Mouse (Mus musculus): Measurements from ENCODE around the gene BC035044. TPM values are rescaled to one million over a fixed set of nuclear protein-coding genes. Genes with fewer than 3 reads are reported as not detected.
"Not testable (repeated sequence)": the region's sequence is repeated elsewhere in the genome, so short reads cannot be mapped to it uniquely, and the experiment has no call there.

Gene BC035044
- total RNA-seq, 2 experiments from 2014 or later = 0.85 to 8.4 TPM

DNA sequence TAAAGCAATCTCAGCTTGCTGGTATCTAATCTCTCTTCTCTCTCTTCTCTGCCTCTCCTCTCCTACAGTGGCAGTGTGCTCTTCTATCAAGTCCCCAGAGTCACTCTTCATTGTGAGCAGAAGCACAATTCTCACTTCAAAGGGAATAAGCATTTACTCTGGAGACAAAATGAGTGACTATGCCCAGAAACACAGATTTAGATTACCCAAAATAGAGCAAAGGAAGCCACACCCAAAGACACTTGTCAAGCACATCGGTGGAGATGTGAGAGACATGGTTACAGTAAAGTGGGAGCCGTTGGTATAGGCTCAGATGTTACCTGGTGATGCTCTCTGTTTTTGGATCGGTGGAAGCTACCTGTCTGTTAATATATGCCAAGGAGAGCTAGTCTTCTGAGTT is 38.2 kb downstream of the BC035044 start:
- ATAC-seq (replicated peaks; ENCODE audit: low FRiP score, low TSS enrichment, poor library complexity, severe bottlenecking) = no peak

DNA sequence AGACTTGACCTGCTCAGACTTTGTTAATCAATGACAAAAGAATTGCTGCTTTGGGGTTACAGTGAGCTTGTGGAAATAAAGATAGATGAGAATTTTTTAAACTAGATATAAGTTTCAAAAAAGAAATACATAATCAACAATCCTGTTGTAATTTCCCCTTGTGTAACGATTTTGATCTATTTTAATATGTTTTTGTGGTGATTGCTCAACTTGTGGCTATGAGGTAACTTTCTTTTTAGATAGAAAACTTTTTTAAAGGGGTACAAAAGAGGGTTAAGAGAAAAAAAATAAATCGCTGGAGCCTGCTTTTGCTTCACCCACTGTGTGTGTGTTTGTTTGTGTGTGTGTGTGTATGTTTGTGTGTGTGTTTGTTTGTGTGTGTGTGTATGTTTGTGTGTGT is 39.8 kb downstream of the BC035044 start:
- no peak for ATAC-seq (replicated peaks; ENCODE audit: low FRiP score, low TSS enrichment, poor library complexity, severe bottlenecking)

DNA sequence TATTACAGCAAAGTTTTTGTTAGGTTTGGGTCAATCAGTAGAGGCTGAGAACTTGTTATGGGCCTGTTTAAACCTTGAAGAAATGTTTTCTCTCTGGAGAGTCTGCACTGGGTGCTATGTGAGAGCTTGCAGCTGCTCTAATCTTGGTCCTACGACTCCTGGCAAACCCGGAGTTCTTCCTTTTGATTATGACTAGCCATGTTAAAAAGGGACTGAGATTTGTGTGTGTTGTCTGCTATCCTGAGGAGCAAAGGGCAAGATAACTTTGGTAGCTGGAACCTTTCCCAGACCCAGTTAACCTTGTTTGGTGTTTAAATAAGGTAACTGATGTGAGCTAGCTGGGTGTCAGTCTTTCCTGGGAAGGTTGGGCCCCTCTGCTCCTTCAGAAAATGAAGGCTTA is 40.3 kb downstream of the BC035044 start:
- no peak for ATAC-seq (replicated peaks; ENCODE audit: low FRiP score, low TSS enrichment, poor library complexity, severe bottlenecking)

DNA sequence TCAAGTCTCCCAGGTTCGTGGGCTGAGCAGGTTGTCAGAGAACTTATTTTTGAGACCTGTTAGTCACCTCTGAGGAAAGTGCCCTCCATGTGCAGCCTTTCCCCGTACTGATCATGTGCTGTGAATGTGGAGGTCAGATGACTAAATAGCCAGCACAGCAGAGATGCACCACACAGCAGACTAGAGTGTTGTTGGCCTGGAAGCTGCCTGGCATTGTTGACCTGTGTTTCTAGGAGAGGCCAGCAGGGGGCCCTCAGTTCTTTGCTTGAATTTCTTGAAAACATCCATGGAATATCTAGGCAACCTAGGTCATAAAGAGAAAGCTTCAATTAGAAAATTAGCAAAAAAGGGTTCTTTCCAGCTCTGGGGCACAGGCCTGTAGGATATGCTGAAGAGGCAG is 41.0 kb downstream of the BC035044 start:
- peak; percentile 42 for ATAC-seq (replicated peaks; ENCODE audit: low FRiP score, low TSS enrichment, poor library complexity, severe bottlenecking)

DNA sequence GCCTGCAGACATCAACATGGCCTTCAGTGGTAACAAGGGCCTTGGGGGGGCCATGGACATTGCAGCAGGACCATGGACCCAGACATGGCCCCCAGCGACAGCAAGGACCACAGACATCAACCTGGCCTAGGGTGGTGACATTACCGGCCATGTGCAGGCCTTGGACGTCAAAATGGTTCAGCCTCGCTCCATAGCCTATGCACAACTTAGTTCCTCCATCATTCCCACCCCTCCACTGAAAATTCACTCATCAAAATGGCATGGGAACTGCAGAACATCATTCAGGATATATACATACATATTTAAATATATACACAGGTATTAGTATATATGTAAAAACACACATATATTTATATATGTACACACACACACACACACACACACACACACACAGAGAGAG is 43.5 kb downstream of the BC035044 start:
- ATAC-seq (replicated peaks; ENCODE audit: low FRiP score, low TSS enrichment, poor library complexity, severe bottlenecking) = no peak

DNA sequence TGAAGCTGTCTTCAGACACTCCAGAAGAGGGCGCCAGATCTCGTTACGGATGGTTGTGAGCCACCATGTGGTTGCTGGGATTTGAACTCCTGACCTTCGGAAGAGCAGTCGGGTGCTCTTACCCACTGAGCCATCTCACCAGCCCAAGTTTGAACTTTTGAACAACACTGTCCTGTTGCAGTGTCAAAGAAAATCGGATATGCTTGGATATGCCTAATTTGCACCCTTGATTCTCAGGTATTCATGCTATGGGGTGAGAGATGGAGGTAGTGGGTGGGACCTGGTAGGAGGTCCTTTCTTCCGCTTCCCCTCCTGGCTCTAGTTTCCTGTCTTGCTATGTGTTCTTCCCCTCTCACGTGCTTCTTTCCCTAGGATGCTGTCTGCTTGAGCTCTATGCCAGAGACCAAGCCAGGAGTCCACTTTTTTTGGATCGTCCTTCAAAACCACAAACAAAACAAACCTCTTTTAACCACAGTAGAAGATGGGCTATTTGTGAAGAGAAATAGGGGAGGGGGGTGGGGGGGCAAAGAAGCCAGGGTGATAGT is 44.9 kb downstream of the BC035044 start:
- ATAC-seq (replicated peaks; ENCODE audit: low FRiP score, low TSS enrichment, poor library complexity, severe bottlenecking) = no peak

DNA sequence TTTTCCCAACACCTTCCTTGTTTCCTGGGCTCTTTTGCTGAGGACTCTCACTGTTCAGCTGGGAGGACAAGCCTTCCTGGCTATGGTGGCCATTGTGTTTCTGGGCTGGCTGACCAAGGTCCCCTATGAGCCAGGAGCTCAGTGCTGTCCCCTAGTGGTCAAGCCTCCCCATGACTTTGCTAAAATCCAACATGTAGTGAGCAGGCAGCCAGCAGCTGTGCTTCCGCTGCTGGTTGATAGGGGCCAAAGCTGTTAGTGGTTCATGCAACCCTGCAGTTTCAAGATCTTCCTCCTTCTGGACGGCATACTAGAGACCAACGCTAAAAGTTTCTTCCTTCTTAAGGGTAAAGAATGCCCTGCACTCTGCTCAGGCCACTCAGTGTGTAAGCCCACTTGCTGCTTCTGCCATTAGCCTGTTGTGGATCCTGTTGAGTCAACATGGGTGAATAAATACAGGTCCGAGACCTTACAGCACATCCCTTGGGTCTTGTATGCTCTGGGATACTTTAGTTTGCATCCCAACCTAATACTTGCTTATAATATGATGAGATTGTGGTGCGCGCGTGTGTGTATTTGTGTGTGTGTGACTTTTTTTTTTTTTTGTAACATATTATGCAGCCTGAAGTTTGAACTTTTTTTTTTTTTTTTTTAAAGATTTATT is 45.5 kb downstream of the BC035044 start:
- peak; percentile 65 for ATAC-seq (replicated peaks; ENCODE audit: low FRiP score, low TSS enrichment, poor library complexity, severe bottlenecking)

DNA sequence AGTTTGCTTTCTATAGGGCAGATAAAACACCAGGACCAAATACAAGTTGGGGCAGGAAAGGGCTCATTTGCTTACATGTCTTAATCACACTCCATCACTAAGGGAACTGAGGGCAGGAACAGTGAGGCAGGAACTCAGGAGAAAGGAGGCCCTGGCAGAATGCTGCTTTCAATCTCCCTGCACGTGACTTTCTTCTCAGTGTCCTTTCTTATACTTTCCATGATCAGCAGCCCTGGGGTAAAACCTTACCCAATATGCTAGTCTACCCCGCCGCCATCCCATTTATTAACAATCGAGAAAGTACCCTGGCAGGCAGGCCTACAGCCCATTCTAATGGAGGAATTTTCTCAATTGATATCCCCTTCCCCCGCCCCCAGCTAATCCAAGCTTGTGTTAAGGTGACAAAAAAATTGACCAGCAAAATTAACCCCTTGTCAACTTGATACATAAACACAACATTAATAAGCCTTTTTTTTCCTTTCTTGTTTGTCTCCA is 46.3 kb downstream of the BC035044 start:
- ATAC-seq (replicated peaks; ENCODE audit: low FRiP score, low TSS enrichment, poor library complexity, severe bottlenecking) = no peak

DNA sequence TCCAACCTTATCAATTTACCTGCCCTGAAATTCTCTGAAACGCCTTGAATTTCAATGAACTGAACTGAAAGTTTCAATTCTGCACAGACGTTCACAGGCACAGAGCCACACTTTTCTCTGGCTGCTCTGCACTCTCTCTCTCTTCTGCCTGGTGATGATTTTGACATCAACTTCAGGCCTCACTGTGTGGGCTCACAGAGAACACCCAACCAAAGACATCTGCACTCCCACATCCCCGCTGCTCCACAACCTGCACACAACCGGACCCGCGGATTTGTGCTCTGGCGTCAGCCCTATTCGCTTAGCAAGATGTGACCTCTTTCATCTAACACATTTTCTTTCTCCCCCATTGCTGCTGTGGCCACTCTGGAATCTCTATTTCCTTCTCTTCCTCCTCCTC is 46.8 kb downstream of the BC035044 start:
- ATAC-seq (replicated peaks; ENCODE audit: low FRiP score, low TSS enrichment, poor library complexity, severe bottlenecking) = no peak

DNA sequence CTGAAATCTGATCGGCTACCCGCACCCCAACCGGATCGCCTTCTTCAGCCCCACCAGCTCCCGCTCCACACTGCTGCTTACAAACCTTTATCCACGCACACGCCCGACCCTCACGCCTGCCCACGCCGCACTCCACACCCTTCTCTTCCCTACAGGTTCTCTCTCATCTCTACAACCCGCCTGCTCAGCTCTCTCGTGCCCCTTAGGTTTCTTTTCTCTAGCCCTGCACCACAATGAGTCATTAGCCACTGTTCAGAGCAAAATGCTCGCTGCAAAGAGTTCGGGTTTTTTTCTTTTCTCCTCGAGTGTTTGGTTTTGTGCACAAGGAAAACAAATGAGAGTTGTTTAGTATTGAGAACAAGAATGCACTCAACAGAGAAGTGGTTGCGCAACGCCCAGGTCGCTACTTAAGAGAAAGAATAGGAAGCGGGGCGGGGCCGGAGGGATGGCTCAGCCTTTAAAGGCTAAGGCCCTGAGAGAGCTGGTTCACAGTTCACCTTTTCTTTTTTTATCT is 47.4 kb downstream of the BC035044 start:
- ATAC-seq (replicated peaks; ENCODE audit: low FRiP score, low TSS enrichment, poor library complexity, severe bottlenecking) = peak; percentile 6; the same call in 1 of the 2 replicates

DNA sequence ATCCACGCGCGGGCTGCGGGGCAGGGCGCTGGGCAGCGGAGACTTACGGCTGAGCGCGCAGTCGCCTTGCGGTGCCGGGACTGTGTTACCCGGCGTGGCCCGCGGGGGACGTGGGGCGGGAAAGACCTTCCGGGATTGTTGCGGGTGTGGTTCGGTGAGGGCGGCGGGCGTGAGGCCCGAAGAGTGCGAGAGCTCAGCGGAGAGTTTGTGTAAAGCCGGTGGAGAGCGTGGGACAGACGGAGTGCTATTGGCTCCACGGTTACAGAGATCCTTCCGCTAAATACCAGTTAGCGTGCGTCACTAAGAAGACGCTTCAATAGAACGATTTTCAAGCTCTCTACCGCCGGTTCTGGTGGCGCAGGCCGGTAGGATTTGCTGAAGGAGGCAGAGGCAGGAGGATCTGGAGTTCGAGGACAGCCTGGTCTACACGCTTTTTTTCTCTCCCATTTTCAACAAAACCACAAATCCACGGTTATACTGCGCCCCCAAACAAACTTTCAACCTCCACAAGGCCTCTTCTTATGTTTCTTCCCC is 47.9 kb downstream of the BC035044 start:
- ATAC-seq (replicated peaks; ENCODE audit: low FRiP score, low TSS enrichment, poor library complexity, severe bottlenecking) = peak; percentile 48

DNA sequence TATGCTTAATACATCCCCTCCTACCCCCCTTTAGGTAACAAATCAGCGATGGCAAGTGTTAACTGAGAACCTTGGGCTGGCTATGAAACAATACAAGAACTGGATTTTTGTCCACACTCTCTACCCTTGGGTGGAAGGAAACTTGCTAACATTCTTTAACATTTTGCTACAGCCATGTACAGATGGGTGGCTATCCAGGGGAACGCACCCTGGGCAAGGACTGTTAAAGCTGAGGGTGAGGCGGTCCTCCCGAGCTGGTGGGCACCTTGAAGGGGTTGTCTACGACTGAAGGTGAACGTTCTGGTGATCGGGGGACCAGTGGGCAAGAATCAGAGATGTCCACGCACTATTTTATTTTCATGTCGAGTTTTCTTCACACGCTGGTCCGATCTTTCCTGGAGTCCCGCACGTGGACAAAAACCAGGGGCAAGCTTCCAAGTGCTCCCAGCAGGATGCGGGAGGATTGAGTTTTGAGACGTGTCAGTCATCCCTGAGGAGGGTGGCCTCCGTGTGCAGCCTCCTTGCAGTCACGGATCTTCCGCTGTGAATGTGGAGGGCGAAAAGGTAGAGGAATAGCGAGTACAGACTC is 48.5 kb downstream of the BC035044 start:
- ATAC-seq (replicated peaks; ENCODE audit: low FRiP score, low TSS enrichment, poor library complexity, severe bottlenecking) = no peak

DNA sequence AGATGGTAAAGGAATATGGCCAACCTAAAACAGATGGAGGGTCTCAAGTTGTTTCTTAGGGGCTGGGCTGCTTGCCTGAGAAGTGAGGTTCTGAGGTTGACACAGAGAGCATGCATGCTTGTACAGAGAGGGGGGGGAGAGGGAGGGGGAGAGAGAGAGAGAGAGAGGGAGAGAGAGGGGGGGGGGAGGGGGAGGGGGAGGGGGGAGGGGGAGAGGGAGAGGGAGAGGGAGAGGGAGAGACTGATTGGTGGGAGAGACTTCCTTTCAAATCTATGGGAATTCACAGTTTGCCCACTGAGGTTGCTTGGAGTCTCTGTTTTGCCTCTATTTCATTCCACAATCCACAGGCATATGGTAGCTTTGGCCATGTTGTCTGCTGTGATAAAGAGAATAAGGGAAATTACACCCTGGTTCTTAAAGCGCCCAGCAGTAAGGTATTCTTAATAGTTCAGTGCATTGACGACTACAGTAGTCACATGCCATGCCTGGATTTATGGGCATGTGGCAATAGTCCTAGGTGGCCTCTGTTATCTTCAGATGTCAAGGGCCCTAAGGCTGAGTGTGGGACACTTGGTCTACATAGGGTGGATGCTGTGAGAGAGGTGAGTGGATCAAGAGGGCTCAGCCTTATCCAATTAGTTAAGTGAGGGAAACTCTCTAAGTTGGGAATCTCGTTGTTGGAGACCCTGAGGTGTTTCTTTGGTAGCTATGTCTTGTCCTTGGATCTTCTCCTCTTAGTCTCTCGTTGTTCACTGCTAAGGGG is 49.4 kb downstream of the BC035044 start:
- no peak for ATAC-seq (replicated peaks; ENCODE audit: low FRiP score, low TSS enrichment, poor library complexity, severe bottlenecking)

DNA sequence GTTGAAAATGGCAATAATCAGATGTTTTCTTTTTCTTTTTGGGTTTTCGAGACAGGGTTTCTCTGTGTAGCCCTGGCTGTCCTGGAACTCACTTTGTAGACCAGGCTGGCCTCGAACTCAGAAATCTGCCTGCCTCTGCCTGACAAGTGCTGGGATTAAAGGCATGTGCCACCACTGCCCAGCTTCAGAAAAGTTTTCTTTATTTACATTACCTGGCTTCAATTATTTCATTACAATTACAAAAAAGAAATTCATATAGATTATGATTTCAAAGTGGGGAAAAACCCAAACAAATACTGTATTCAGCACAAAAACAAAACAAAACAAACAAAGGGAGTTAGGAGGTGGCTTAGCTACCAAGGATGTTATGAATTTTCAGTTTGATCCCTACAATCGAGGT is 50.3 kb downstream of the BC035044 start:
- ATAC-seq (replicated peaks; ENCODE audit: low FRiP score, low TSS enrichment, poor library complexity, severe bottlenecking) = not testable (repeated sequence)

DNA sequence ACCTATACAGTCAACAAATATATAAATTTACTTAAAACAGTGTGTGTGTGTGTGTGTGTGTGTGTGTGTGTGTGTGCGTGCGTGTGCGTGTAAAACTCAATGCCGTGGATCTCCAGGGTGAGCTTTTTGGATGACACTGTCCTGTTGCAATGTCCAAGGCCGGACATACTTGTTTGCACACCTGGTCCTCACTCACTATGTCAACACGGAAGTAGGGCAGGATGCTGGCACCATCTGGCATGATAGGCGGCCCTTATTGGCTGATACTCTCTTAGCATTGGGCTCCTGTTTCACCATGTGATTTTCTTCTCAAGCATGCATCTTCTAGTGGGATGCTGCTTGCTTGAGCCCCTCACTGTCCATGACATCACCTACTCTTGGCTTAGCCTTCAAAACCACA is 51.0 kb downstream of the BC035044 start:
- no peak for ATAC-seq (replicated peaks; ENCODE audit: low FRiP score, low TSS enrichment, poor library complexity, severe bottlenecking)

DNA sequence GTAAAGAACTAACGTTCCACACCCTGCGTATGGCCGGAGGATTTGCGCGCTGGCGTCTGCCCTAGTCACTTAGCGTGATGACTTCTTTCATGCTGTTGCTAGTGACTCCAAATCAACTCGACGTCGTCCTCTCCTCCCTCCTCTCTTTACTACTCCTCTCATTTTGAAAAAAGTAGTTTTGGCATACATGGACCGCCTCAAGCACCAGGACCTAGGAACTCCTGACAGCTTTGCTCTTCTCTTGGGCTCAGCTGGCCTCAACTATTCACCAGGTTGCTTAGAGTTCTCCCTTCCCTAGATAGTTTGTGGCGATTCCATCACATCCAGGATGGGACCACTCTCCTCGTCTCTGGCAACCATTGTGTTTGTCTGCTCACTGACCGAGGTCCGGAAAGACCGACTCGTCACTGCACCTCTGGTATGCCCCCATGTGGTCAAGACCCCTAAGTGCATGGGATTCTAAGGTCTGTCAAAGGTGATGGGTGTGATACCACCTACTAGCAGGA is 51.6 kb downstream of the BC035044 start:
- peak; percentile 49 for ATAC-seq (replicated peaks; ENCODE audit: low FRiP score, low TSS enrichment, poor library complexity, severe bottlenecking)

DNA sequence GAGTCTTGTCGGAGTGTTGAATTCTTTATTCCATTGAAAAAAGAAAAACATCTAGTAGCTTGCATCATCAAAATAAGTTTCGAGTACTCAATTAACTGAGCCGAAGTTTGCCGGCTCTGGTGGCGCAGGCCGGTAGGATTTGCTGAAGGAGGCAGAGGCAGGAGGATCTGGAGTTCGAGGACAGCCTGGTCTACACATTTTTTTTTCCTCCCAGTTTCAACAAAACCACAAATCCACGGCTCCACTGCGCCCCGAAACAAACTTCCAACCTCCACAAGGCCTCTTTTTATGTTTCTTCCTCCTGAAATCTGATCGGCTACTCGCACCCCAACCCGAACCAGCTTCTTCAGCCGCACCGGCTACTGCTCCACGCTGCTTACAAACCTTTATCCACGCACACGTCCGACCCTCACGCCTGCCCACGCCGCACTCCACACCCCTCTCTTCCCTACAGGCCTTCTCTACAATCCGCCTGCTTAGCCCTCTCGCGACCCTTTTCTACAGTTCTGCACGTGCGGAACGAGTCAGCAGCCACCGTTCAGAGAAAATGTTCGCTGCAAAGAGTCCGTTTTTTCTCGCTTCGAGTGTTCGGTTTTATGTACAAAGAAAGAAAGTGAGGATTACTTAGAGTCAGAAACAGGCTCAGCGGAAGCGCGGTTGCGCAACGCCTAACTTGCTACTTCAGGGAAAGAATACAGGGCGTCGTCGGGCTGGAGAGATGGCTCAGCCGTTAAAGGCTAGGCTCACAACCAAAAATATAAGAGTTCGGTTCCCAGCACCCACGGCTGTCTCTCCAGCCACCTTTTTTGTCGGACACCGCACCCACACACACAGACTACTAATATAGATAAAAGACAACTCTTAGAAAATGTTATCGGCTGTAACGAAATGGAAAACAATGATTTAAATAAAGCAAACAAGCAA is 52.3 kb downstream of the BC035044 start:
- ATAC-seq (replicated peaks; ENCODE audit: low FRiP score, low TSS enrichment, poor library complexity, severe bottlenecking) = peak; percentile 24

DNA sequence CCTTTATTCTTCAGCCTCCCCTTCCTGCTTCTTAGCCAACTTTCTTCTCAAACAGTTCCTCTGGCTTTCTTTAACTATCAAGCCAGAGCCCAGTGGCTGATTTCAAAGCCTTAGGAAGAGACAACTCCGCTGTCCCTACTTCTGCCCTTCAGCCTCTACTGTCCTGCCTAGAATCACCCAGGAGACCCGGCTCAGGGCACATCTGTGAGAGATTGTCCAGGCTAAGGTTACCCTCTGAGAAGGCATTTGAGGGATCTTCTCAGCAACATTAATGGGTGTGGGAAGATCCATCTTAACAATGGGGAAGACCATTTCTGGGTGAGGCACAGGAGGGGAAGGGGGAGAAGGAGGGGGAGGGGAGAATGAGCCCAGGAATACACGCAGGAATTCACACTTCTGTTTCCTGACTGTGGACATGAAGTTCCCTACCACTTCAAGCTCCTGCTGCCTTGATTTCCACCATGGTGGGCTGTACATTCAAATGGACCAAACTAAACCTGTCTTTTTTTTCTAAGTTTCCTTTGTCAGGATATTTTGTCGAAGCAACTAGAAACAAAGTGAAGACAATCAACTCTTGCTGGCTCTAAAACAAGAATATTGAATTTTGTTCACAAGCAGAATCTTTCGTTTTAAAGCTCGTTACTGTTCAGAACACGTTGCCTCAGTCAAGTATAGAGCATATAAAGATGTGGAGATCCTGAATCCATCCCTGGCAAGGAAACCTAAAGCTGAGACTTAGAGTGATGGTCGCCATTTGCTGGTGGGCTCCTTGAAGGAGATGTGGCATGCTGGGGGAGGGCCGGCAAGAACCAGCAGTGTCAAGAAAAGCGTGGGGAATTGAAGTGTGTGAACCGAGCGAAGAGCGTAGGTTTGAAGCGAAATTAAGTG is 53.2 kb downstream of the BC035044 start:
- no peak for ATAC-seq (replicated peaks; ENCODE audit: low FRiP score, low TSS enrichment, poor library complexity, severe bottlenecking)
